Mouse (Mus musculus): ENCODE results near the gene Numb. TPM values are rescaled to one million over a fixed set of nuclear protein-coding genes. Genes with fewer than 3 reads are reported as not detected.

The Numb gene
- polyA plus RNA-seq, 1 experiment from 2014 or later = 33.1 TPM

DNA sequence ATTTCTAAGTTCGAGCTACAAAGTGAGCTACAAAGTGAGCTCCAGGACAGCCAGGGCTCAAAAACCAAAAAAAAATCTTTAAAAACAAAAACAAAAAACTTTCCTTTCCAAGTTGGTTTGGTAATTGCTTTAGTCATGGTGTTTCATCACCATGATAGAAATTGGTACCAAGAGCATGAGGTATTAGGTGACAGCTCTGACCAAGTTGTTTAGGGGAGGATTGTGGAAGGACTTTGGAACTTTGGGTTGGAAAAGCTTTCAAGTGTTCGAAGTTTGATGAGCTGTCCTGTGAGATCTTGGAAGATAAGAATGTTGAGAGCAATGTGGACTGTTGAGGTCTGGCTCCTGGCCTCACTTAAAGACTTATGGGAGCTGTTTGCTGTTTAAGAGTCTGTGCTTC is 161.5 kb downstream of the Numb start:
- Histone ChIP-seq H3K36me3 (no peaks in the 10 kb centered on the region), H3K4me2 (no peak overlapping the region), H3K27me3 (peaks cover 4% of the 10 kb centered on the region; the same call in 1 of the 2 replicates), H3K4me1 (peaks cover 34% of the 10 kb centered on the region), H3K27ac (no peak overlapping the region), H3K4me3 (no peak overlapping the region), H3K9me3 (no peaks in the 10 kb centered on the region), H3K9ac (no peak overlapping the region)
- ATAC-seq (ENCODE audit: insufficient number of reproducible peaks, insufficient read depth, low FRiP score, low TSS enrichment, low read depth) = no peak
- whole genome bisulfite sequencing = 89% methylated on average over 2 of the region's 2 CpGs

GRCm38 (mm10) chr12:83758735-83759134 is 163.0 kb downstream of the Numb start:
- Histone ChIP-seq H3K9ac (no peak overlapping the region), H3K27me3 (no peaks in the 10 kb centered on the region; the same call in 1 of the 2 replicates), H3K4me3 (no peak overlapping the region), H3K4me2 (no peak overlapping the region), H3K36me3 (no peaks in the 10 kb centered on the region), H3K4me1 (peaks cover 21% of the 10 kb centered on the region), H3K27ac (no peak overlapping the region), H3K9me3 (no peaks in the 10 kb centered on the region)
- 82% methylated on average over 10 of the region's 10 CpGs for WGBS
- ATAC-seq (ENCODE audit: insufficient number of reproducible peaks, insufficient read depth, low FRiP score, low TSS enrichment, low read depth) = no peak

- Histone ChIP-seq H3K9me3 (no peaks in the 10 kb centered on the region), H3K9ac (no peak overlapping the region), H3K36me3 (no peaks in the 10 kb centered on the region), H3K4me3 (no peak overlapping the region), H3K4me2 (no peak overlapping the region), H3K27me3 (no peaks in the 10 kb centered on the region), H3K4me1 (peaks cover 10% of the 10 kb centered on the region), H3K27ac (no peak overlapping the region)
- 0 out of 2 replicates have a peak, but pooled peaks have one; percentile 43 for ATAC-seq (ENCODE audit: insufficient number of reproducible peaks, insufficient read depth, low FRiP score, low TSS enrichment, low read depth)
- WGBS = 12% methylated on average over 2 of the region's 2 CpGs
Observed at GRCm38 (mm10) chr12:83752495-83752894, 169.2 kb downstream of the Numb start.

DNA sequence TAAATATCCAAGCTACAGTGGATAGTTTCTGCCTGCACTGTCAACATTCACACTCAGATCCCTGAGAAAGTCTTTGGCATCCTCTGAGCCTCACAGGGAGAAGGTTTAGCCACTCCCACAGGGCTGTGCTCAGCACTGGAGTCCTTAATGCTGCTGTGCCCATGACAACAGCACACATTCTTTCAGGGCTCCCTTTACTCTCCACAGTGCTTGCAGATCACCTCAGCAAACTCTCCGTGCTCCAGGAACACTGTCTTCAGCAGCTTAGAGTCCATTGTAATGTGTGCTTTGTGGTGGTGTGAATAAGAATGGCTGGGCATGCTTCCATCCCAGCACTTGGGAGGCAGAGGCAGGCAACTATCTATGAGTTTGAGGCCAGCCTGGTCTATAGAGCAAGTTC is 172.5 kb downstream of the Numb start:
- Histone ChIP-seq H3K36me3 (no peaks in the 10 kb centered on the region), H3K27me3 (no peaks in the 10 kb centered on the region), H3K4me1 (peaks cover 13% of the 10 kb centered on the region), H3K4me3 (no peak overlapping the region), H3K9ac (no peak overlapping the region), H3K4me2 (no peak overlapping the region), H3K9me3 (no peaks in the 10 kb centered on the region), H3K27ac (no peak overlapping the region)
- no peak for ATAC-seq (ENCODE audit: insufficient number of reproducible peaks, insufficient read depth, low FRiP score, low TSS enrichment, low read depth)
- 72% methylated on average over 1 of the region's 1 CpGs for WGBS

Other genes starting within 250 kb of the Numb start
- gene Psen1, start 233.8 kb downstream of the Numb start, polyA plus RNA-seq (2015; fragmentation: Nextera tagmentation; extraction: Ambion mirVana) = 58.7 and 67.4 TPM in 2 replicates
- 2.2 and 2.8 TPM in 2 replicates for gene Papln, start 158.3 kb downstream of the Numb start, polyA plus RNA-seq (2015; fragmentation: Nextera tagmentation; extraction: Ambion mirVana)
- 12.8 and 15.1 TPM in 2 replicates for gene Riox1, start 28.7 kb upstream of the Numb start, polyA plus RNA-seq (2015; fragmentation: Nextera tagmentation; extraction: Ambion mirVana)
- not detected in 2 replicates for gene Heatr4, start 62.9 kb upstream of the Numb start, polyA plus RNA-seq (2015; fragmentation: Nextera tagmentation; extraction: Ambion mirVana)
- gene Acot2, start 65.9 kb upstream of the Numb start, polyA plus RNA-seq (2015; fragmentation: Nextera tagmentation; extraction: Ambion mirVana) = 20.8 and 22.9 TPM in 2 replicates
- gene Acot1, start 87.6 kb upstream of the Numb start, polyA plus RNA-seq (2015; fragmentation: Nextera tagmentation; extraction: Ambion mirVana) = 44.9 and 45.4 TPM in 2 replicates
- 0.22 and 0.81 TPM in 2 replicates for gene Acot4, start 116.4 kb upstream of the Numb start, polyA plus RNA-seq (2015; fragmentation: Nextera tagmentation; extraction: Ambion mirVana)
- not detected in 2 replicates for gene Gm49366, start 117.0 kb upstream of the Numb start, polyA plus RNA-seq (2015; fragmentation: Nextera tagmentation; extraction: Ambion mirVana)
- not detected in 2 replicates for gene Acot3, start 130.2 kb upstream of the Numb start, polyA plus RNA-seq (2015; fragmentation: Nextera tagmentation; extraction: Ambion mirVana)
- gene Acot5, start 147.4 kb upstream of the Numb start, polyA plus RNA-seq (2015; fragmentation: Nextera tagmentation; extraction: Ambion mirVana) = 0.18 TPM in 1 of 2 replicates, not detected in the other
- gene Acot6, start 178.7 kb upstream of the Numb start, polyA plus RNA-seq (2015; fragmentation: Nextera tagmentation; extraction: Ambion mirVana) = 1.4 and 1.6 TPM in 2 replicates
- 7.5 and 9.0 TPM in 2 replicates for gene Dnal1, start 192.4 kb upstream of the Numb start, polyA plus RNA-seq (2015; fragmentation: Nextera tagmentation; extraction: Ambion mirVana)
- gene Pnma1, start 226.6 kb upstream of the Numb start, polyA plus RNA-seq (2015; fragmentation: Nextera tagmentation; extraction: Ambion mirVana) = 0.74 and 1.1 TPM in 2 replicates